Mouse (Mus musculus): ENCODE data around the gene Cdkal1. TPM values are rescaled to one million over a fixed set of nuclear protein-coding genes. Genes with fewer than 3 reads are reported as not detected.

Gene Cdkal1
- polyA plus RNA-seq, 1 experiment: 11.5 TPM

DNA sequence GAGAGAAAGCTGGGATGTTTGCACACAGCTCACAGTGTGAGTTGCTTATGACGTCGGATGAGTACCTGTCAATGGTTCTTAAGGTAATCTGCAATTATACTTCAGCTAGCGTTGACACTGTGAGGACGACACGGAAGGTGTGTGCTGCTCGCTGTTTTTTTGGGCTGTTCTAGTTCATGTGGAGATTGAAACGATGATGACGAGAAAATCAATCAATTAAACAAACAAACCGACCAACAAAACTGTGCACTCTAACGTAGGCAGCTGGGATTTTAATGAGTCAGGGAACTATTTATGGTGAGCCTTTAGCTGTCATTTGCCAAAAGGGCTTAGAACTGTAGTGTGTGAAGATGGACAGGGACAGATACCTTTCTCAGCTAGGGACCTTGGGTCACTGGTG is 494.6 kb downstream of the Cdkal1 start:
- H3K27ac ChIP-seq (ENCODE audit: control insufficient read depth, insufficient read depth, low read depth, low read length, poor library complexity): no peak overlapping the region
- H3K4me3 ChIP-seq (replicated peaks; ENCODE audit: control insufficient read depth, low read depth, low read length): no peak overlapping the region
- TF ChIP-seq CTCF (IDR thresholded peaks at IDR 0.05; ENCODE audit: control insufficient read depth, insufficient read depth, low read length): no peak
- TF ChIP-seq POLR2A (IDR thresholded peaks at IDR 0.05; ENCODE audit: borderline replicate concordance, control insufficient read depth, low read depth, low read length): no peak
- 89% methylated on average over 10 of the region's 10 CpGs for WGBS
- no peaks in the 10 kb centered on the region for H3K4me1 ChIP-seq (ENCODE audit: control insufficient read depth, insufficient read depth, low read length)

DNA sequence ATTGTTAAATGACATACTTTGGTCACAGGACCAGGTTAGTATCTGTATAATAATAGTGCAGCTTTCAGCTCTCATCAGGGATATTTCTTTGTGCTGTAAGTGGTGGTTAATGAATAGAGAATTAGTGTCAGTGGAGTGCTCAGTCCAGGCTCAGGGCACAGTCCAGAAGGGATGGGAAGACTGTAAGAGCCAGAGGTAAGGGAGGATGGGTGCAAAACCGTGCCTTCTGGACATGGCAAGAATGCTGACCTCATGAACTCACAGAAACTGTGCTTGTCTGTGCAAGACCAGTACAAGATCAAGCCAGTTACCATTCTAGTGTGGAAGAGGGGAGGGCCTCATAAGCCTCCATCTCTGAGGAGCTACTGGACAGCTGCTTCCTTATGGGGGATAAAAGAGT is 496.1 kb downstream of the Cdkal1 start:
- H3K4me3 ChIP-seq (replicated peaks; ENCODE audit: control insufficient read depth, low read depth, low read length): no peak overlapping the region
- 69% methylated on average over 1 of the region's 1 CpGs for WGBS
- no peak for TF ChIP-seq POLR2A (IDR thresholded peaks at IDR 0.05; ENCODE audit: borderline replicate concordance, control insufficient read depth, low read depth, low read length)
- TF ChIP-seq CTCF (IDR thresholded peaks at IDR 0.05; ENCODE audit: control insufficient read depth, insufficient read depth, low read length): no peak
- H3K27ac ChIP-seq (ENCODE audit: control insufficient read depth, insufficient read depth, low read depth, low read length, poor library complexity): no peak overlapping the region
- H3K4me1 ChIP-seq (ENCODE audit: control insufficient read depth, insufficient read depth, low read length): no peaks in the 10 kb centered on the region

DNA sequence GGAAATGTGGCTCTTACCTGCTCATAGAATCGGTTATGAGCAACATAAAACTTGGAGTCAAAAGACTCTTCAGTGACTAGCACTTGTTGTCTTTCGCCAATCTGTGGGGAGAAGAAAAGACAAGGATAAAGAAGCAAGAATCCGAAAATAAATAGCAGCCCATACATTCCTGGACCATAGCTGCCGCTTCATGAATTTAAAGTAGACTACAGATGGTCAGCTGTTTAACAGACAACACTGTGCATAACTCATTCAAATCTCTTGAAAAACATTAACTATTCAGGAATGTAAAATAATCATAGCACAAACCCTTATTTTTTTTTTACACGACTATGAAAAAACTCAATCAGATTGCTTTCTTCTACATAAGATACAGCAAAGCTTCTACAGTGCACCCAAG is 498.0 kb downstream of the Cdkal1 start:
- Histone ChIP-seq H3K4me1 (ENCODE audit: control insufficient read depth, insufficient read depth, low read length) (no peaks in the 10 kb centered on the region), H3K4me3 (replicated peaks; ENCODE audit: control insufficient read depth, low read depth, low read length) (no peak overlapping the region), H3K27ac (ENCODE audit: control insufficient read depth, insufficient read depth, low read depth, low read length, poor library complexity) (no peak overlapping the region)
- no peak for TF ChIP-seq POLR2A (IDR thresholded peaks at IDR 0.05; ENCODE audit: borderline replicate concordance, control insufficient read depth, low read depth, low read length)
- no peak for TF ChIP-seq CTCF (IDR thresholded peaks at IDR 0.05; ENCODE audit: control insufficient read depth, insufficient read depth, low read length)
- WGBS: 86% methylated on average over 5 of the region's 5 CpGs

DNA sequence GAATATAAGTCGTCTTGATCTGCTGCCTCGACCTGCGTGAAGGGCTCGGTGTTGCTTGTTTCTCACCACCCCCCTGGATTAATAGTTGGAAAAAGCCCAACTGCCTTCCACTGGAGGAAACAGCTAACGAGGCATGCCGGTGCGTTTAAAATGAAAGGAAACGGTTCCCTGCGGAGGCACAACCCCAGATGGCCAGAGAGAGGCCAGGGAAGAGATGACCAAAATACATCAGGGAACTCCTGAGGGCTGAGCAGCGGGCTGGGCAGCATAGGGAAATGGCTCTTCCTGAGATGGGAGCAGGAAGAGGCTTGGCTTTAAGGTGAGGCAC is 499.4 kb downstream of the Cdkal1 start:
- Histone ChIP-seq H3K4me1 (ENCODE audit: control insufficient read depth, insufficient read depth, low read length) (no peaks in the 10 kb centered on the region), H3K4me3 (replicated peaks; ENCODE audit: control insufficient read depth, low read depth, low read length) (no peak overlapping the region), H3K27ac (ENCODE audit: control insufficient read depth, insufficient read depth, low read depth, low read length, poor library complexity) (no peak overlapping the region)
- WGBS: 84% methylated on average over 10 of the region's 10 CpGs
- TF ChIP-seq POLR2A (IDR thresholded peaks at IDR 0.05; ENCODE audit: borderline replicate concordance, control insufficient read depth, low read depth, low read length) (no peak), CTCF (IDR thresholded peaks at IDR 0.05; ENCODE audit: control insufficient read depth, insufficient read depth, low read length) (no peak)

DNA sequence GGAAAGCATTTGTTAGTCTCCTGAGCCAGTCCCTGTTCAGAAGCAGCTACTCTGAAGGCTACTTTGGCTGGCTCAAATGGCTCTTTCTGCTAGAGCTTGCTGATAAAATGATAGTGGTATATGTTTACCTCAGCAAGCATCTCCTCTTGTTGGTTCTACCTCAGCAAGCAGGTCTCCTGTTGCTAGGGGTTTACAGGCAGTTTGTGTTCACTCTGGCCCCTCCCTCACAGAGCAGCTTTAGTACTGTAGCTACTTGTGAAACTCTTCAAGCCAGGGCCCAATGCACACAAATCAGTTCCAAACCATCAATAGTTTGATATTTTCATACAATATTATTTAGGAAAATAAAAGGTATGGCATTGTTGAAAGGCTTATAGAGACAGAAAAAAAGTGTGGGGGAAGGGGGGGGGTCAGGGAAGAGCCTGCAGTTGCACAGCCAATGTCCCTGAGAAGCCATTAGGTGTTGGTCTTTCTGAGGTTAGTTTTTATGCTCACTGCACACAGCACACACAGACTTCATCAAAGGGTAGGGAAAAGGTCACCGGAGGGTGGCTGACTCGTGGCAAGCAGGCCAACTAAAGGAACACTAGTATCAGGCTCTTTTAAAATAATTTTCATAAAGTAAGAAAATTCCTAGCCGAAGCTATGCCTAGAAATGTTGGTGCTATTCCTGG is 499.9 kb downstream of the Cdkal1 start:
- Histone ChIP-seq H3K27ac (ENCODE audit: control insufficient read depth, insufficient read depth, low read depth, low read length, poor library complexity) (no peak overlapping the region), H3K4me1 (ENCODE audit: control insufficient read depth, insufficient read depth, low read length) (no peaks in the 10 kb centered on the region), H3K4me3 (replicated peaks; ENCODE audit: control insufficient read depth, low read depth, low read length) (no peak overlapping the region)
- WGBS: 90% methylated on average over 3 of the region's 3 CpGs
- TF ChIP-seq POLR2A (IDR thresholded peaks at IDR 0.05; ENCODE audit: borderline replicate concordance, control insufficient read depth, low read depth, low read length): no peak
- TF ChIP-seq CTCF (IDR thresholded peaks at IDR 0.05; ENCODE audit: control insufficient read depth, insufficient read depth, low read length): no peak

DNA sequence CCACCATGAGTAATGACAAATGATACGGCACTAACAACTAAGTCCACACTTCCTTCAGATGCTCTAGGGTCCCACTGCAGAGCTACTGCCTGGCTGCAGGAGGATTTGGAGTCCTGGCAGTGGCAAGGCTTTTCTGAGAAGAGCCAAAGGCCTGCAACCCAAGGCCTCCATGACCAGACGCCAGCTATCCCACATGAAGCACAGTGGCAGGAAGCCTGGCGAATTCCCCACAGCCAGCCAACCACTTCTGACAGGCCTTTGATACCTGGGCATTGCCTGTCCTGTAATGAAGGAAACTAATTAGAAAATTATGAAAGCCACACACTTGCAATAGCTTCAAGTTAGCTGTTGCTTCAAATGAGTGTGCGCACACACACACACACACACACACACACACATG is 500.5 kb downstream of the Cdkal1 start:
- 83% methylated on average over 4 of the region's 4 CpGs for WGBS
- H3K27ac ChIP-seq (ENCODE audit: control insufficient read depth, insufficient read depth, low read depth, low read length, poor library complexity): no peak overlapping the region
- TF ChIP-seq POLR2A (IDR thresholded peaks at IDR 0.05; ENCODE audit: borderline replicate concordance, control insufficient read depth, low read depth, low read length) (no peak), CTCF (IDR thresholded peaks at IDR 0.05; ENCODE audit: control insufficient read depth, insufficient read depth, low read length) (no peak)
- H3K4me1 ChIP-seq (ENCODE audit: control insufficient read depth, insufficient read depth, low read length): no peaks in the 10 kb centered on the region
- H3K4me3 ChIP-seq (replicated peaks; ENCODE audit: control insufficient read depth, low read depth, low read length): no peak overlapping the region

DNA sequence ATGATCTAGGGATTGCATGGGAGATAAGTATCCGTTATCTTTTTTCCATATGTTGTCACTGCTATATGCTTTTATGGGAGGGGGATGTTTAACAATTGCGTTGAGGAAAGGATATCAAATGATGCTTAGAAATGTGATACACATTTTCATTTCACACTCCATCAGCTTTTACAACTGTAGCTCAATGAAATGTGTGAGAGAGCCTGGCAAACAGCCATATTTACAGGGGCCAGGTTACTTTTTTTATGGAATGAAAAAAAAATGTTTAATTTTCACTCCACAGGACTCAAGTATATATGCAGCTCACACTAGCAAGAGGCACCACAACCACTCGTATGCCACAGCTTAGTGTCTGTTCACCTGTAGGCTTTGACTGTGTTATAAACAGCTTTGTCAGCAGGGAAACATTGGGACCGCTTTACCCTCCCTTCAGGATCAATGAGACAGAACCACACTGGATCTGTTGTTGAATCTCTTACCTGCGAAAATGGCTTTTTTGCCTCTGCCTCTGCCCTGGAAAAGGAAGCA is 501.5 kb downstream of the Cdkal1 start:
- H3K4me3 ChIP-seq (replicated peaks; ENCODE audit: control insufficient read depth, low read depth, low read length): no peak overlapping the region
- no peak overlapping the region for H3K27ac ChIP-seq (ENCODE audit: control insufficient read depth, insufficient read depth, low read depth, low read length, poor library complexity)
- WGBS: 84% methylated on average over 5 of the region's 5 CpGs
- no peaks in the 10 kb centered on the region for H3K4me1 ChIP-seq (ENCODE audit: control insufficient read depth, insufficient read depth, low read length)
- no peak for TF ChIP-seq CTCF (IDR thresholded peaks at IDR 0.05; ENCODE audit: control insufficient read depth, insufficient read depth, low read length)
- TF ChIP-seq POLR2A (IDR thresholded peaks at IDR 0.05; ENCODE audit: borderline replicate concordance, control insufficient read depth, low read depth, low read length): no peak

DNA sequence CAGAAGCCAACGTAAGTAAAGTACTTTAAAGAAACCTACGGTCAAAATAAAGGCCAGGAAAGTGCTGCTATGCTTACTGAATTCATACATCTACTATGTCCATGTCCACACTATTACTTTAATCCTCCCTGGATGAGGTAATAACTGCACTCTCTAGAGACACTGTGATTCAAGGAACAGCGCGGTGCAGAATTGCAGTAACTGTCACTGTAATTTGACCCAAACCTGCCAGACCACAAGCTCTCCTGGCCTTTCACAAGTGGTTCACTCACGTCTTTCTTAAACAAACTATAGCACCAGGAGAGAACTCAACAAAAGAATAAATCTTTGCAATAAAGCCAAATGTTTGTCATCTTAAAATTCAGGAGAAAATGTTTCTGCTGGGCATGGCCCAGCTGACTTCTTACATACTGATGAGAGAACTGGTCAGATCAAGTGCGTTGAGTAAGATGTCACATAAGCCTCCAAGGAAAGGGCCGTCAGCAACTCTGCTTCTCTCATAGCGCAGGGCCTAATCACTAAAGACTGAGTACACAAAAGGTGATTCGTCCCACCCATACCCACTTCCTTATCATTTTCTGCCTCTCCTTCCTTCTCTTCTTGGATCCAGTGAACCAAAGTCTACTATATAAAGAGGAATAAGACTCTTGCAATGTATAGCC is 504.3 kb downstream of the Cdkal1 start:
- Histone ChIP-seq H3K4me1 (ENCODE audit: control insufficient read depth, insufficient read depth, low read length) (no peaks in the 10 kb centered on the region), H3K27ac (ENCODE audit: control insufficient read depth, insufficient read depth, low read depth, low read length, poor library complexity) (no peak overlapping the region), H3K4me3 (replicated peaks; ENCODE audit: control insufficient read depth, low read depth, low read length) (no peak overlapping the region)
- TF ChIP-seq POLR2A (IDR thresholded peaks at IDR 0.05; ENCODE audit: borderline replicate concordance, control insufficient read depth, low read depth, low read length) (no peak), CTCF (IDR thresholded peaks at IDR 0.05; ENCODE audit: control insufficient read depth, insufficient read depth, low read length) (no peak)
- 85% methylated on average over 9 of the region's 9 CpGs for WGBS
